Mouse (Mus musculus): ENCODE data around the gene Zfp454.

The Zfp454 gene

DNA sequence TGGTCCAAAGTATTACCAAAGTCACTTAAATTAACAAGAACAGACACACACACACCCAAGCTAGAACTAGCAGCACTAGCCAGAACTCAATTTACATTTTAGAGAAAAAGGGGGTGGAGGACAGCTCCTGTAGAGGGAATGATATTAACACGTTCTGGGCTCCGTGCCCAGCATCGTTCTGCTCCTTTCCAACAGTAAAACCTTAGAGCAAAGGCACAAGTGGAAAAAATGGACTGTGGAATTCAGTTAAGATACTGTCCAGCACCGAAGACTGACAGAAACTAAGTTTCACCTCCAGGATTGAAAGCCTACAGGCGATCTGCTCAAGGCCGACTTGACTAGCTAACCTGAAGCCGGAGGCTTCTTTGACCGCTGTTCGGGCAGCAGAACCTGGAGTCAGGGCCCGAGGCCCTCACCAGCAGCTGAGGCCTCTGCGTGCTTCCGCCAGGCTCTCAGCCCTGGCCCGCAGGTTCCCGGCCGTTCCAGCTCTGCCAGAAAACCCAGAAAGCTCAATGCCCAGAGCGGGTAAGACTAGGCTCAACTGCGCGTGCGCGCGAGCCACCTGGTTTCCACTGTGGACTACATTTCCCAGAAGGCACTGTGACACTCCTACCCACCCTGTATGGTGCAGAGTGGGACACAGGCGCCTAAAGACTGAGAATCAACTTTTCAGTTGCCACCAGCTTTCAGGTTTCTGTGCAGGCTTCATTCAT, 46.3 kb downstream of the Zfp454 start, which contains the start of gene Zfp879:
TSS of gene Zfp879 (minus strand) at position 530 of the 713 bp plus-strand sequence.
- DNase-seq (ENCODE audit: low spot score in 2 of 2): peak; percentile 79 to 86

DNA sequence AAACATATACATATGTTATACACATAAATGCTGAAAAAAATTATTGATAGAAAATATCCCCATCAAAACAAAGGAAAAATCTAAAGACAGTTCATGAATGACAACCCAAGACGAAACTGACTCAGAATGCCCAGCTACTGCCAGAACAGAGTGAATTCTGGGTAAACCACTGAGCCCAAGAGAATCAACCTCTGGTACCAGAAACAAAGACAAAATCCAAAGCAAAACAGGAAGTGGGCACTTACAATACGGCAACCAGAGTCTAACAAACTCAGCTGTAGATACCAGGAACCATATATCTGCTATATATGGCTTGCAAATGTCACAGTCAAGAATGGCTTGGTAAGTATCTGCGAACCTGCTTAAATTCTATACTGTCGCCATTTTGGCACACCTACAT, 51.7 kb downstream of the Zfp454 start:
- no peak for DNase-seq (ENCODE audit: low spot score in 2 of 2)

DNA sequence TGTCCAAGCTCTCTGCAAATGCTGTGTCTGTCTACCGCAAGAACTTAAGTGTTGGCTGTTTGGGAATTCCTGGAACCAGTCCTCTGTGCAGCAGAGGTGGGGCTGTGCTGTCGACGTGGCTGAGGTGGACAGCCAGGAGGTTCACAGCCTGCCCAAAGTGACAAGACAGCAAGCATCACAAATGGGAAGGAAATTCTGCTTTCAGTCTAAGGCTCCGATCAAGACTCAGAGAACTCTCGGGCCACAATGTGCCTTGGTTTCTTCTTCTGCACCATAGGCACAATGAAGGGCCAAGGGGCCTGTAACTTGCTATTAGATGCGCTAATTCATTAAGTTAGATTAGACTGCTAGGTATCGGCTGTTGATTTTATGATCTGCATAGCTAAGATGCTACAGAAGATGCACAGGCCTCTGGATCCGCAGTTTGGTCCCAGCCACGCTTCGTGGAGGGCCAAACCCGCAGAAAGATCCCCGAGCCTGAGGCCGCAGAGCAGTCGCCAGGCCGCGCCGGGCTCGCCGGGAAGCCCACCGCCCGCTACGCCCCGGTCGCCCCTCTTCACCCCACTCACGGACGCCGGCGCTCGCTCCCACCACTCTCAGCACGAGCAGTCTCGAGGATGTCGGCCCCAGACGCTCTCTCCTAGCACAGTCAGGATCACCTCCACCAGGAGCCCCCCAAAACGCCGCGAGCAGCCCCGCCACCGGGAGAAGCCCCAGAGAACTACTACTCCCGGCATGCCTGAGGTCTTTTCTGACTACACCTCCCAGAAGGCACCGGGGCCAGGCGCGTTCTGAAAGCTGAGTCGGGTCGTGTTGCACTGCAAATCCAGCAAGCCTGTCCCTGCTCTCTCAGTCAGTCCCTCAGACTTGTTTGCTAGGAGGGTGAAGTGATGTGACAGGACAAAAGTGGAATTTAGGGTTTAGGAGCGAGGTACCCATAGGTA, 60.2 kb downstream of the Zfp454 start, which contains the start of gene Zfp354c:
TSS of gene Zfp354c (minus strand) at position 715 of the 944 bp plus-strand sequence.
- peak; percentile 74 to 85 for DNase-seq (ENCODE audit: low spot score in 2 of 2)

DNA sequence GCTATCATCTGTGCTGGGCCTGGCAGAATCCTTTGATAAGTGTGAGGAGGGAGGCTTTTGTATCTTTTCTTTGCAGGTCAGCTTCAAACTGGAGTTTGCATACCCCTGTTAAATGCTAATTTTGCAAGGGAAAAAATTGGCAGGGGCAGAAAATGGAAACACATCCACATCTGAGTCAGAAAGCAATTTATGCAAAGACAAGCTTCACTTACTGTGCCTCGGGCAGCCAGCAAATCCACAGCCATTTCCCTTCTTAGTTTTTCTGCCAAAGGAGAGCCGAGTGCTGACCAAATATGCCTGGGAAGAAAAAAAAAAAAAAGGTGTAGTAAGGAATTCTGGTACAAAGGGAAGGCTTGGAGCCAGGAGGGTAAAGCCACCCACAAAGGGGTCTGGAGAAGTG, 61.2 kb downstream of the Zfp454 start:
- no peak for DNase-seq (ENCODE audit: low spot score in 2 of 2)
